Mouse (Mus musculus) forebrain, embryonic 13.5 days (tissue): ENCODE data around the gene Gm49383. TPM values are rescaled to one million over a fixed set of nuclear protein-coding genes. Genes with fewer than 3 reads are reported as not detected.

Experiments used
- ATAC-seq: fragments of 200-750 bp; cut with Nextera tagmentation; 2 replicates; pipeline ENCODE4 v1.8.0; 2017
- H3K27ac ChIP-seq: fragments of 300-500 bp; sonication (generic); 2 replicates; pipeline ENCODE4 v1.5.1; 2015; ENCODE audit warnings: inconsistent platforms, mild to moderate bottlenecking, moderate library complexity
- H3K27me3 ChIP-seq: fragments of 300-500 bp; sonication (generic); 2 replicates; pipeline ENCODE4 v1.6.1; 2015; ENCODE audit warnings: mild to moderate bottlenecking, inconsistent platforms
- H3K36me3 ChIP-seq: fragments of 300-500 bp; sonication (generic); 2 replicates; pipeline ENCODE4 v1.6.1; 2015; ENCODE audit warnings: mild to moderate bottlenecking, inconsistent platforms; ENCODE audit not compliant: poor library complexity, severe bottlenecking
- H3K4me1 ChIP-seq: fragments of 300-500 bp; sonication (generic); 2 replicates; pipeline ENCODE4 v1.6.1; 2015; ENCODE audit warnings: inconsistent platforms
- H3K4me2 ChIP-seq: fragments of 300-500 bp; sonication (generic); 2 replicates; pipeline ENCODE4 v1.6.1; 2015; ENCODE audit warnings: inconsistent platforms, mild to moderate bottlenecking, moderate library complexity
- H3K4me3 ChIP-seq: fragments of 300-500 bp; sonication (generic); 2 replicates; pipeline ENCODE4 v1.5.1; 2015; ENCODE audit warnings: mild to moderate bottlenecking, inconsistent platforms
- H3K9ac ChIP-seq: fragments of 300-500 bp; sonication (generic); 2 replicates; pipeline ENCODE4 v1.6.1; 2015; ENCODE audit warnings: mild to moderate bottlenecking, inconsistent platforms
- H3K9me3 ChIP-seq: fragments of 300-500 bp; sonication (generic); replicated peaks from 2 replicates; pipeline ENCODE4 v1.6.1; 2016; ENCODE audit warnings: inconsistent platforms
- WGBS: fragments of 180-500 bp; shearing (Covaris S2); methylation state at CpG from one replicate; pipeline ENCODE4 v1.1.7; 2015; 5-methylcytosine and 5-hydroxymethylcytosine counted together
- microRNA-seq: library from miRNA; unstranded; fragments of <30 nt; microRNA quantifications from one replicate; pipeline ENCODE4, GENCODE M21; 2016
- polyA plus RNA-seq: library from polyadenylated mRNA; unstranded; fragments of >200 nt; fragmentation: Nextera tagmentation; extraction: Ambion mirVana; gene quantifications from 2 replicates; pipeline ENCODE4 v1.2.1, GENCODE M21; 2015

Gm49383 gene
- polyA plus RNA-seq, 1 experiment from 2014 or later: 37.0 TPM

DNA sequence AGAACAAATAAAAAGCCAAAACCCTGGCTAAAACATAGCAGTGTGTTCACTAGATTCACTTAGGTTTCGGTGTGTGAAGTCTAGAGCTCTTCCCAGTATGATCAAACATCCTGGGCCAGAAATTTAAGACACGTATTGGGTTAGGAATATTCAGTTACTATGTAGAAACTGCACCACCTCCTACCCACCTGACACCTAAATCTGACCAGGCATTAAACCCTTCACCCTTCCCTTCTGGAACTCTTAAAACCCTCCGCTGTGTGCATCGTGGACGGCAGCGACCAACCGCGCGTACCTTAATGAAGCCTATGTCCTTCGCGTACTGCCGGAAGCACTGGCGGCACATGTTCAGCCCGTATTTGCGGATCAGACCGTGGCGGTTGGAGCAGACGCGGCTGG is 38.5 kb downstream of the Gm49383 start:
- Histone ChIP-seq H3K4me2 (peak overlapping the region; percentile 70), H3K9ac (peak overlapping the region; percentile 93), H3K27ac (peak overlapping the region; percentile 92), H3K4me1 (peaks cover 6% of the 10 kb centered on the region), H3K4me3 (peak overlapping the region; percentile 73), H3K36me3 (peaks cover 23% of the 10 kb centered on the region), H3K9me3 (no peaks in the 10 kb centered on the region), H3K27me3 (no peaks in the 10 kb centered on the region)
- under 1% methylated on average over 19 of the region's 19 CpGs for WGBS
- ATAC-seq: no peak

GRCm38 (mm10) chr12:69157107-69157506 is 39.8 kb downstream of the Gm49383 start:
- Histone ChIP-seq H3K27ac (no peak overlapping the region), H3K9me3 (no peaks in the 10 kb centered on the region)
- 98% methylated on average over 2 of the region's 2 CpGs for WGBS

GRCm38 (mm10) chr12:69156436-69156835 is 40.5 kb downstream of the Gm49383 start:
- H3K36me3 ChIP-seq: peaks cover 23% of the 10 kb centered on the region
- H3K9ac ChIP-seq: no peak overlapping the region
- H3K4me1 ChIP-seq: peaks cover 6% of the 10 kb centered on the region
- 85% methylated on average over 4 of the region's 4 CpGs for WGBS
- no peak overlapping the region for H3K4me2 ChIP-seq
- no peak for ATAC-seq
- H3K9me3 ChIP-seq: no peaks in the 10 kb centered on the region
- no peak overlapping the region for H3K27ac ChIP-seq
- H3K4me3 ChIP-seq: no peak overlapping the region
- H3K27me3 ChIP-seq: no peaks in the 10 kb centered on the region

More at GRCm38 (mm10) chr12:69157107-69157506, 39.8 kb downstream of the Gm49383 start:
- Histone ChIP-seq H3K4me3 (no peak overlapping the region), H3K27me3 (no peaks in the 10 kb centered on the region), H3K4me2 (no peak overlapping the region), H3K9ac (no peak overlapping the region), H3K36me3 (peaks cover 23% of the 10 kb centered on the region), H3K4me1 (peaks cover 6% of the 10 kb centered on the region)
- no peak for ATAC-seq

GRCm38 (mm10) chr12:69155923-69156322 is 41.0 kb downstream of the Gm49383 start:
- H3K4me1 ChIP-seq: peaks cover 6% of the 10 kb centered on the region
- H3K36me3 ChIP-seq: peaks cover 23% of the 10 kb centered on the region
- no peaks in the 10 kb centered on the region for H3K27me3 ChIP-seq
- H3K4me3 ChIP-seq: no peak overlapping the region
- no peak overlapping the region for H3K4me2 ChIP-seq
- H3K9ac ChIP-seq: no peak overlapping the region
- WGBS: 85% methylated on average over 2 of the region's 2 CpGs
- no peaks in the 10 kb centered on the region for H3K9me3 ChIP-seq
- ATAC-seq: no peak
- no peak overlapping the region for H3K27ac ChIP-seq

- H3K4me2 ChIP-seq: no peak overlapping the region
- H3K27ac ChIP-seq: no peak overlapping the region
- H3K9me3 ChIP-seq: no peaks in the 10 kb centered on the region
- ATAC-seq: no peak
- H3K4me1 ChIP-seq: no peaks in the 10 kb centered on the region
- WGBS: 84% methylated on average over 13 of the region's 13 CpGs
- no peaks in the 10 kb centered on the region for H3K27me3 ChIP-seq
- H3K4me3 ChIP-seq: no peak overlapping the region
- H3K9ac ChIP-seq: no peak overlapping the region
- peaks cover 4% of the 10 kb centered on the region; the same call in 1 of the 2 replicates for H3K36me3 ChIP-seq
Observed at GRCm38 (mm10) chr12:69150049-69150448, 46.9 kb downstream of the Gm49383 start.

GRCm38 (mm10) chr12:69147166-69147735 is 49.7 kb downstream of the Gm49383 start:
- Histone ChIP-seq H3K27ac (no peak overlapping the region), H3K4me1 (no peaks in the 10 kb centered on the region), H3K9ac (no peak overlapping the region), H3K4me2 (no peak overlapping the region), H3K4me3 (no peak overlapping the region), H3K27me3 (no peaks in the 10 kb centered on the region), H3K9me3 (no peaks in the 10 kb centered on the region), H3K36me3 (no peaks in the 10 kb centered on the region)
- ATAC-seq: no peak
- WGBS: 92% methylated on average over 5 of the region's 5 CpGs

DNA sequence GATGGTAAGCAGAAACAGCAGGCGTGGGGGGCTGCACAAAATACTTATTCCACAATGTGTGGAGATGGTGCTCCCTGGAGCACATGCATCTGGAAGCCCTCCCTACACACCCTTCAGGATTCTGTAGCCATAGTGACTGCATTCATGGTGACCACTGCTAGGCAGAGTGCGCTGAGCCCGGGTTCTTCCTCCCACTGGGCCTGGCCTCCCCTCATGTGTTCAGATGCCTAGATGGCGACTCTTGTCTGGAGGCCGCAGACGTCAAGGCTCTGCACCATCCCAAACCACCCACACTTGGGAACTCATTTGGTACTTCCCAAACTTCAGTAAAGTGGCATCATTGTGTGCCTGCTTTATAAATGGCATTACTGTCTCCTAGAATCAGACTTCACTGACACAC is 53.4 kb downstream of the Gm49383 start:
- no peaks in the 10 kb centered on the region for H3K36me3 ChIP-seq
- H3K27ac ChIP-seq: no peak overlapping the region
- no peaks in the 10 kb centered on the region for H3K4me1 ChIP-seq
- no peaks in the 10 kb centered on the region for H3K27me3 ChIP-seq
- no peak overlapping the region for H3K9ac ChIP-seq
- H3K4me2 ChIP-seq: no peak overlapping the region
- WGBS: 71% methylated on average over 6 of the region's 6 CpGs
- no peaks in the 10 kb centered on the region for H3K9me3 ChIP-seq
- no peak for ATAC-seq
- no peak overlapping the region for H3K4me3 ChIP-seq

- no peaks in the 10 kb centered on the region for H3K4me1 ChIP-seq
- H3K9ac ChIP-seq: no peak overlapping the region
- 92% methylated on average over 7 of the region's 7 CpGs for WGBS
- no peak for ATAC-seq
- no peak overlapping the region for H3K4me2 ChIP-seq
- H3K27me3 ChIP-seq: no peaks in the 10 kb centered on the region
- H3K4me3 ChIP-seq: no peak overlapping the region
- H3K27ac ChIP-seq: no peak overlapping the region
- no peaks in the 10 kb centered on the region for H3K9me3 ChIP-seq
- H3K36me3 ChIP-seq: no peaks in the 10 kb centered on the region
Observed at GRCm38 (mm10) chr12:69139841-69140240, 57.1 kb downstream of the Gm49383 start.

- Histone ChIP-seq H3K4me3 (no peak overlapping the region), H3K27me3 (no peaks in the 10 kb centered on the region), H3K4me2 (no peak overlapping the region), H3K9me3 (no peaks in the 10 kb centered on the region), H3K9ac (no peak overlapping the region), H3K27ac (no peak overlapping the region), H3K36me3 (no peaks in the 10 kb centered on the region), H3K4me1 (no peaks in the 10 kb centered on the region)
- no peak for ATAC-seq
- WGBS: 91% methylated on average over 3 of the region's 3 CpGs
Observed at GRCm38 (mm10) chr12:69139201-69139600, 57.7 kb downstream of the Gm49383 start.

Small RNA genes lying within 50 kb of the gene (microRNA-seq; reads per million reads assigned to microRNA genes)
- gene Gm47287 (not detected), gene Gm47295 (not detected)

Other genes with a start within 250 kb of the Gm49383 start
- gene Rps29, start 37.9 kb downstream of the Gm49383 start, polyA plus RNA-seq: 1,496 and 1,783 TPM in 2 replicates
- 25.9 and 26.0 TPM in 2 replicates for gene Lrr1, start 28.3 kb downstream of the Gm49383 start, polyA plus RNA-seq
- gene Rpl36al, start 13.0 kb downstream of the Gm49383 start, polyA plus RNA-seq: 402 and 469 TPM in 2 replicates
- gene Mgat2, start 12.9 kb downstream of the Gm49383 start, polyA plus RNA-seq: 28.6 and 29.3 TPM in 2 replicates
- 11.1 and 13.5 TPM in 2 replicates for gene Dnaaf2, start 1.3 kb upstream of the Gm49383 start, polyA plus RNA-seq
- 32.5 and 32.9 TPM in 2 replicates for gene Gm49384, start 7.2 kb upstream of the Gm49383 start, polyA plus RNA-seq
- 21.5 and 22.1 TPM in 2 replicates for gene Pole2, start 31.1 kb upstream of the Gm49383 start, polyA plus RNA-seq
- gene Klhdc1, start 44.1 kb upstream of the Gm49383 start, polyA plus RNA-seq: 6.4 and 9.3 TPM in 2 replicates
- 264 and 267 TPM in 2 replicates for gene Klhdc2, start 99.6 kb upstream of the Gm49383 start, polyA plus RNA-seq
- gene Nemf, start 160.1 kb upstream of the Gm49383 start, polyA plus RNA-seq: 99.3 and 99.9 TPM in 2 replicates
- 25.4 and 29.0 TPM in 2 replicates for gene Arf6, start 175.0 kb upstream of the Gm49383 start, polyA plus RNA-seq
- 0.63 and 0.80 TPM in 2 replicates for gene Gm9887, start 175.4 kb upstream of the Gm49383 start, polyA plus RNA-seq